Mouse (Mus musculus): ENCODE measurements around the gene Dip2a.
A peak's percentile ranks its signal among the peaks of the same experiment; 100 is the strongest.

Gene Dip2a

GRCm38 (mm10) chr10:76239401-76239800 lies 105.7 kb downstream of the Dip2a start:
- no peak for DNase-seq

- DNase-seq = peak; percentile 95
Observed at GRCm38 (mm10) chr10:76237341-76238225, 107.5 kb downstream of the Dip2a start, which contains the start of gene Prmt2. Gene Prmt2, minus strand, starts transcription at chr10:76237865.

- no peak for DNase-seq
Observed at GRCm38 (mm10) chr10:76229627-76230026, 115.5 kb downstream of the Dip2a start.

- DNase-seq = no peak
Observed at GRCm38 (mm10) chr10:76225944-76226343, 119.1 kb downstream of the Dip2a start.

GRCm38 (mm10) chr10:76218240-76218639 lies 126.9 kb downstream of the Dip2a start:
- no peak for DNase-seq

- no peak for DNase-seq
Observed at GRCm38 (mm10) chr10:76217056-76217455, 128.0 kb downstream of the Dip2a start.

- no peak for DNase-seq
Observed at GRCm38 (mm10) chr10:76214161-76214560, 130.9 kb downstream of the Dip2a start.

- DNase-seq = no peak
Observed at GRCm38 (mm10) chr10:76212121-76212520, 133.0 kb downstream of the Dip2a start.

GRCm38 (mm10) chr10:76210806-76211205 lies 134.3 kb downstream of the Dip2a start:
- DNase-seq = no peak
